Mouse (Mus musculus) R1 (cell line): ENCODE data around the gene Flt4.

Source experiments
- DNase-seq: peaks from one replicate; pipeline ENCODE4 v3.0.0-alpha.2; 2018; ENCODE audit warnings: low read depth, low spot score

The Flt4 gene

DNA sequence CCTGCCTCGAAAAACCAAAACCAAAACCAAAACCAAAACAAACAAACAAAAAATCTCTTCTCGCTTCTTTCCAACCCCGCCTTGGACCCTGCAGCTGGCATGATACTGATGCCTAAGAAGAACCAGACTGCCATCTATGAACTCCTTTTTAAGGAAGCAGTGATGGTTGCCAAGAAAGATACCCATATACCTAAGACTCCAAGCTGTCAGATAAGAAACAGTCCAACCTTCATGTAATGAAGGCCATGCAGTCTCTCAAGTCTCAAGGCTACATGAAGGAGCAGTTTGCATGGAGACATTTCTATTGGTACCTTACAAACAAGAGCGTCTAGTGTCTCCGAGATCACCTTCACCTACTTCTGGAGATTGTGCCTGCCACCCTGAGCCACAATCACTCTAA lies 88.7 kb downstream of the Flt4 start:
- DNase-seq, result no peak

DNA sequence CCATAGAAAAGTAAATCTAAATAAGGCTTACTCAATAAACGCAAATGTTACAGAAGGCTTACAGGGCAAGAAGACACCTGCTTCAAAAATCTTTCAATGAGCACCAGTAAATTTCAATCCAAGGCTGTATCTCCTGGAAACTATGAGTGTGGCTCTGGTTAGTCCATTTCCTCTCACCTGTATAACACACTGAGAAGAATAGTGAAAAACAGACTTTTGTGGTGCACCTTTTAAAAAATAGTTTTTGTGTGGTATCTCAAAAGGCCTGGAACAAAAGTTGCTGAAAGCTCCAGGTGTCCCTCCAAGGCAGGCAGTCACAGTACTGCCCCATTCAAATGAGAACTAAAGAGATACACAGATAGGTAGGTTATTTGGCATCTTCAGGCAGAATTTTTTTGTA lies 90.0 kb downstream of the Flt4 start:
- DNase-seq, result no peak

DNA sequence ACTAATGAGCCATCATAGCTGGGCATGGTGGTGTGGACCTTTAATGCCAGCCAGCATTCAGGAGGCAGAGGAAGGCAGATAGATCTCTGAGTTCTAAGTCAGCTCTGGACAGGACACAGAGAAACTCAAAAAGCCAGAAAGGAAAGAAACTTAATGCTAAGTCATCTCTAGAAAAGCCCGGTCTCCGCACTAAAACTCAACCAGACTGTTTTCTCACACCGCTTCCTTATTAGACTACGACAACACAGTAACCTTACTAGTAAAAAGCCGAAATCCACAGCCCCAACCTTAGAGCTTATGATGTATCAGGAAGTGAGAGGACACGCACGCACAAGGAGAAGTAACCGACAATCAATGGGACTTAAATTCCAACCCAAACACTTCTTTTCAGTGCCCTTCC lies 93.0 kb downstream of the Flt4 start:
- DNase-seq, result no peak
